Mouse (Mus musculus) CD4-positive naive resting alpha-beta T cell, adult 57 days (primary cell): ENCODE results near the gene Fibp. TPM values are rescaled to one million over a fixed set of nuclear protein-coding genes. Genes with fewer than 3 reads are reported as not detected.

ENCODE experiments used
- total RNA-seq: library from RNA; stranded (reverse); gene quantifications from one replicate; pipeline ENCODE4 v1.2.4, GENCODE M21; 2023

Fibp gene
- total RNA-seq, result 76.3 TPM

DNA sequence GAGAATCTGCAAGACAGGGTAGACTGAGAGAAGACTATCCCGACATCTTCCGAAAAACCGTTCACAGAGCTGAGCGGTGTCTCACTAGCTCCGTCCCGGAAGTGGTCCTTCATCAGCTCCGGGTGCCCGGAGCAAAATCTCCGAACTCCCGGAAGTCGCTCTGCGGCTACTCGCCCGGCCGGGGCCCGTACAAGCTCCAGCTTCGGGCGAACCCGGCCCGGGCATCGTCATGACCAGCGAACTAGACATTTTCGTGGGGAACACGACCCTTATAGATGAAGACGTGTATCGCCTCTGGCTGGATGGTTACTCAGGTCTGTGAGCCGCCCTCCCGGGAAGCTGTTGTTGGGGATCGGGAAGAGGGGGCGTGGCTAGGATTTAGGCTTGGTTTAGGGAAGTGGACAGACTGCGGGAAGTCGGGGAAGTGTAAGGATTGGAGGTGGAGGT is at the start of gene Fibp:
Gene Fibp (plus strand): TSS at position 151 of the 447 bp plus-strand sequence.

DNA sequence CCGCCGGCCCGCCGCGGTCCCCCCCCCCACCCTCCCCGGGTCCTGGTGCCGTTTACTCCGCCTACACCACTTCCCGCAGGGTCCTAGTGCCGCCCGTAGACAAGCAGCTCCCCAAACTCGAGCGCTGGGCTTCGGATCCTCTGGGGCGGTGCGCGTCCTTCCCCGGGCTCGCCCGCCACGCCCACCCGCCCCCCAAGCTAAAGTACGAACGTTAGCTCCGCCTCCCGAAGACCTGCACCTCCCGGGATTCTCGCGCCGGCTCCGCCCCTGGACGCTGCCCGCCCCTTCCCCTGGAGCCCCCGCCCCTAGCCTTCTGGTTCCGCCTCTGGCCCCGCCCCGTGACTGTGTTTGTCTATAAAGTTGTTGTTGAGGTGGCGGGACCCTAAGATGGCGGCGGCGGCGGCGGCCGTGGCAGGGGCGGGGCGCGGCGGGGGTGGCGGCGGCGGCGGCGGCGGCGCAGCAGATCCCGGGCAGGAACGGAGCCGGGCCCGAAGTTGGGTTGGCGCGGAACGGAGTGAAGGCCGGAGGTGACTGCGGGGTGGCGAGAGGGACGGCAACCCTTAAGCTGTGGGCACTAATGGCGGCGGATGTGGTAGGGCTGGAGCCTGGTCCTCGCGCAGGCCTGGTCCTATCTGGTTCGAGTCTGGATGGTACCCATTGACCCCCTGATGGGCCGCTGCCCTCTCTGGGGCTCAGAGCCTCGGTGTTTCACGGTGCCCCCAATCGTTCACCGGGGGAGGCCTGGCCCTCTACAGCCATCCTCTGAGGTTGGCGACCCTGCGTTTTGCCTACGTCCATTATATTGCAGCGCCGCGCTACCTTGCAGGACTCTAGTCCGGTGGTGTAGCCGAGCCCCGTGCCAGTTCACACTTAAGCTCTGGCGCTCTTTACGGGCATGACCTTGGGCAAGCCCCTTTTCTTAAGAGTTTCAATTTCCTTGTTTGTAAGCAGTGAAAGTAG is 35.4 kb upstream of the Fibp start, which contains the start of the genes Drap1 and AI837181:
Gene Drap1 (minus strand): TSS at position 198 of the 960 bp plus-strand sequence.
Gene AI837181 (plus strand): TSS at position 363 of the 960 bp plus-strand sequence.

DNA sequence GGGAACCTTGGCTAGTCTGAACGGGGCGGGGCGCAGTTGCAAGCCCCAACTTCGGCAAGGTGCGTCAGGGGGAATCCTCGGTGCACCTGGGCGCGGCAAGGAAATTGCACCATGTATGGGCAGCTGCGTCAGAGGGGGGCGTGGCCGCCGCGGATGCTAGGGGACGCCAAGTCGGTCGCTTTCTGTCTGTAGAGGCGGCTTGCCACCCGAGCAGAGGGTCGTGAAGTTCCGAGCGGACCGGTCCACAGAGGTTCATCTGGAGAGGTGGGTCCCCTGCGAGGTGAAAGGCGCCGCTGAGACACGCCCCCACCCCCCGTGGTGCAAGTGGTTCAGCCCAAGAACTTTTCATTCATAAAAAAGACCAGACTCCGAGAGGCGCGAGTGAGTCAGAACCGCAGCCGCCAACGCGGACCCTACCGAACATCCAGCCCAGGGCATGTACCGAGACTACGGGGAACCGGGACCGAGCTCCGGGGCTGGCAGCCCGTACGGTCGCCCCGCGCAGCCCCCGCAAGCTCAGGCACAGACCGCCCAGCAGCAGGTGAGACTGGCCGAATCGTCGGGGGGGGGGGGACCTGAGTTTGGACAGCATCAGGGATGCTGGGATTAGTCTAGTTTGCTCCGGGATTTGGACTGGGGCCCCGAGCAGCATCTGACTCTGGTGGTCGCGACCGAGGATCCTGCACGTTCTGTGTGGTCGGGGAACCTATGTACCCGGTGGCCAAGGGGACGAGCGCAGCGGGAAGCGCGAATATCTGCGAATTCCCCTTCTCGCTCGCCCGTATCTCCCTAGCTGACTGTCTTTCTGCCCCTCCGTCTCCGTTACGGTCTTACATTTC is 12.7 kb upstream of the Fibp start, which contains the start of gene Fosl1:
Gene Fosl1 (plus strand): TSS at position 33 of the 839 bp plus-strand sequence.

DNA sequence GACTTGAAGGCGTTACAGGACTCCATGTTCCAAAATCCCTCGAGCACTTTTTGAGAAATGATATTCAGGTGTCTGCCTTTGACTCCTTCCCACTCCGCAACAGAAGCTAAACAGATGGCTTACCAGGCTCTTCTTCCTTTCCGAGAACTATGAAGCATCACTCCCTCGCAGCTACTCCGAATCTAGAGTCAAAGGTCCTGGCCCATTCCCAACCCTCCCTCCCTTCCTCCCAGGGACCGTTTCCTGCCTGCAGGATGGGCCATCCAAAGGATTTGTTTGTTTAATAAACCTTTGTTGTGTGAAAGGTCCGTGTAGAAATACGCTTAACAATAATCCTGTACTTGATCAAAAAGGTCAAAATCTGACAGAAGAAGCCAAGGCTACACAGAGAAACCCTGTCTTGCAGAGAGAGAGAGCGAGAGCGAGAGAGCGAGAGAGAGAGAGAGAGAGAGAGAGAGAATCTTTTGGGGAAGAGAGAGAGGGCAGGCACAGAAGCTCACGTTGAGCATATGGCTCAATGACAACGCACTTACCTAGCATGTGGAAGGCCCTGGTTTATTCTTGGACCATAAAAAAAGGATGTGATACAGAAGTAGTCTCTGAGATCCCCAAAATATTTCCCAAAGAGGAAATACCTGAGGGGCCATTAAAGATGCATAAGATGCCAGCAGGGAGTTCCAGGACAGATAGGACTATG is 2.5 kb upstream of the Fibp start, which contains the start of gene Ccdc85b:
Gene Ccdc85b (minus strand): TSS at position 149 of the 697 bp plus-strand sequence.

DNA sequence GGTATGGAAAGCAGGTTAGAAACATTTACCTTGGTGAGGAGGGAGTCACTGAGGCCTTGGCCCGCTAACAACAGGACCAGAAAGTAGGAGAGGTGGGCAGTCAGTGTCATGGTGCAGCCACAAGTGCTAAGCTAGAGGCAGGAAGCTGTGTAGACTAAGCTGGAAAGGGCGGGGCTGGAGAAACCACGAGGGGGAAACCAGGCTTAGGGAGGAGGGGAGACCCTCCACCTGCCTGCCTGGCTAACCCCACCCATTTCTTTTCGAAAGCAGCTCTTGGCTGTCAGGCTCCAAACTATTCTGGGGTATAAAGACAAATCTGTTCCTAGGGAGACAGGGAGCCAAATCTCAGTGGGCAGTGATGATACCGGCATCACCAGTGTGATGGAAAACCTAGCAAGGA is 8.0 kb downstream of the Fibp start, which contains the start of gene Ctsw:
Gene Ctsw (minus strand): TSS at position 134 of the 400 bp plus-strand sequence.

DNA sequence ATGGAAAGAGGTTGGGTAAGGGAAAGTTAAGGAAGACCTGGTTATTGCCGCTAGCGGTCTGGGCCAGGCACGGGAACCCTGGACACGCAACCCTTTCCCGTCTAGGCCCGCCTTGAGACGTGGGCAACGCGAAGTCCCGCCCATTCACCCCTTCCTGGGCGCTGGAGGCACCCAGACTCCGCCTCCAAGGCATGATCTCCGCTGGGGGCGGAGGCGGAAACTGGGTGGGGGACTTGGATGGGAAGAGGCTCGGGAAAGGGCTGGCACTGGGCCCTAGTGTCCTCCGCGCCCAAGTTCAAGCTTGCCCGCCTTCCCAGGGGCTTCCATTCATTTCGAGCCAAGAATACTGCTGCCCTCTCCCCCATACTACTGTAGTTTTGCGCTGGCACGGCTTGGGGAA is 13.3 kb downstream of the Fibp start, which contains the start of gene Efemp2:
Gene Efemp2 (plus strand): TSS at position 235 of the 400 bp plus-strand sequence.

DNA sequence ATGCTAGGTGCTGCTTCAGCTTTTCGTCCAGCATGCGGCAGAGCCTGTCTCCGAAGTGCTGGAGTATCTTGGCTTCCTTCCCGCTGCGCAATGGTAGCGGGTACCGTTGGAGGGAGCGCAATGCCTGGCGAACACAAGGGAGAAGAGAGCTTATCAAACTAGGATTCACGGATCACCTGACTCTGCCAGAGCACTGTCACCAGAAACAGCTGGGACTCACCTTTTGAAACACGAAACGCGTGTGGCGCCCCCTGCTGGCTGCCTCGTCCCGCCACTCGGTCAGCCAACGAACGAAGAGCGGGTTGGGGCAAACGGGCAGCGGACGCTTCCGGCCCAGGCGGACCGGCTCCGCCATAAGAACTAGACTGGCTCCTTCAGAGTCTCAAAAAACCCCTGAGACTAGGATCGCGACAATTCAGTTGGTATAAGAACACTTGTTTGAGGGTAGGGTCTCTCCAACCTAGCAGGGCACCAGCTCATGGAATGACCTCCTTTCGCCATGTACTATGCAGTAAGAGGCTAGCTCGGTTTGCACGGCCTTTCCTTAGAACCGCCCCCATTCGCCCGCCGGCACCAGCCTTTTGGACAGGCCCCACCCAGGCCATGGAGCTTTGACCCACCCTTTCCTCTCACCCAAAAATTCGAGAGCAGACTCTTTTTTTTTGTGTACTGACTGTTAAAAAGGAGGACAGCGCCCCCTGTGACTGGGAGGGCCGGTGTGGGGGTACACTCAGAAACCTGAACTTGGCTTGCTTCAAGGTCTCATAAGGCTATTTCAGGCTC is 27.5 kb downstream of the Fibp start, which contains the start of gene Mus81:
Gene Mus81 (minus strand): TSS at position 635 of the 783 bp plus-strand sequence.

GRCm38 (mm10) chr19:5490313-5490897 is 30.0 kb downstream of the Fibp start, which contains the start of gene Cfl1:
Cfl1 (plus strand) TSS chr19:5490455.

DNA sequence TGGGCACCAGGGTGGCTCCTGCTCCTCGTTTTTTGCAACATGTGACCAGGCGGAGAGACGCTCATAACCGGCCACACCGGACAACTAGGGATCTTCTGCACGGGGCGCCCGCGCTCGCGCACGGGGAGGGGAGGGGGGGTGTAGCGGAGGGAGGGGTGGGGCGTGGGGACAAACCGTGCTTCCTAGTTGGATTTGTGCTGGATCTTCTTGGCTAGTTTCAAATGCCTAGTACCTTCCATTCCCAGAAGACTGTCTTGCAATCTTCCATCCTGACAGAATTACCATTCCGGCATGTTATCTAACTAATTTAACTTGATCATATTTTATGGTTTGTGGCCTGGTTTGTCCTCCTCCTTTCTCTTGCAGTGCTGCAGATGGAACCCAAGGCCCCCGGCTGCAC is 43.3 kb downstream of the Fibp start, which contains the start of gene 1700020D05Rik:
Gene 1700020D05Rik (minus strand): TSS at position 101 of the 400 bp plus-strand sequence.

DNA sequence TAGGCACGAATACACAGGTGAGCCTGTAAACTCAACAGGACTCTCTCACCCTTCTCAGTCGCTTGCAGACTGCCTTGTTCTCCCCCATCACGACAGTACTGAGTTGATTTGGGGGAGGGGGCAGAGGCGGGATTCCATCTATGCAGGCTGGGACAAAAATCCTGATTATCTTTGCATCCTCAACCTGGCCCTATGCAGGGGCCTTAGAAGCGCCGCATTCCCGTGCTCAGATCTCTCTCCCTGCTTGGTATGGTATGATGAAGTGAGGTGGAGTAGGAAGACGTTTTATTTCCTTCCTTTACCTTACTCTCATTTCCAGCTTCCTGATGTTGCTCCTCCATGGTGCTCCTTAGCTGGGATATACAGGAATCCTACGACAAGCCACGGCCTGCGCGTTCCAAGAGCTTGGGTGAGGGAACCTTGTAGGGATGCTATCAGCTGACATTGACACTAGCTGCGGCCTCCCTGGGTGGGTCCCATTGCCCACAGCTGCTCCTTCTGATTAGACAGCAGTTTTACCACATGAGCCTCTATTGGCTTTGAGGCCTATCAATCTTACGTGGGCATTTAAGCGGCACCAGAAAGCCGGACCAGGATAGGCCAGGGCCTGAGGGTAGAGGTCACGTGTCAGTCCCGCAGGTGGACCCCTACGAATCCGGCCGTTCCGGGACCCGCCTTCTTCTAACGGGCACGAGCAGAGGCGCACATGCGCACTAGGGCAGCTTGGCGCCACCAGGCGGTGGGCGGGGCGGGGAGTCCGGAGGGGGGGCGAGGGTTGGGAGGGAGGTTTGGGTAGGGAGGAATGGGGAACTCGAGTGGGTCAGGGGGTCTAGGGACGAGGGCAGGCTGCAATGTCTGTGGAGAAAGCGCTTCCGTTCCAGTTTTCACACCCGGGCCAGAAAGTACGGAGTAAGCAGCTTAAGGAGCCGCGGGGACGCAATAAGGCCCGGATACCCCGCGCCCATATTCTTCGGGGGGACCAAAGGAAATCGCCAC is 49.9 kb downstream of the Fibp start, which contains the start of gene Snx32:
Gene Snx32 (minus strand): TSS at position 508 of the 996 bp plus-strand sequence.

Other genes with a start within 250 kb of the Fibp start
- gene Pacs1, start 187.5 kb upstream of the Fibp start, total RNA-seq, result 132 TPM
- 247 TPM for gene Sf3b2, start 165.2 kb upstream of the Fibp start, total RNA-seq
- not detected for gene Gal3st3, start 162.3 kb upstream of the Fibp start, total RNA-seq
- not detected for gene Catsper1, start 124.9 kb upstream of the Fibp start, total RNA-seq
- gene Cst6, start 111.0 kb upstream of the Fibp start, total RNA-seq, result not detected
- gene Eif1ad, start 93.9 kb upstream of the Fibp start, total RNA-seq, result 41.9 TPM
- gene Banf1, start 93.4 kb upstream of the Fibp start, total RNA-seq, result 106 TPM
- gene Sart1, start 71.9 kb upstream of the Fibp start, total RNA-seq, result 200 TPM
- 1.4 TPM for gene Tsga10ip, start 58.1 kb upstream of the Fibp start, total RNA-seq
- gene Drap1, start 35.6 kb upstream of the Fibp start, total RNA-seq, result 174 TPM
- 61.4 TPM for gene AI837181, start 35.5 kb upstream of the Fibp start, total RNA-seq
- 0.71 TPM for gene Fosl1, start 13.1 kb upstream of the Fibp start, total RNA-seq
- 7.5 TPM for gene Ccdc85b, start 2.7 kb upstream of the Fibp start, total RNA-seq
- 54.6 TPM for gene Ctsw, start 7.9 kb downstream of the Fibp start, total RNA-seq
- 1.6 TPM for gene Efemp2, start 13.3 kb downstream of the Fibp start, total RNA-seq
- 47.9 TPM for gene Mus81, start 27.8 kb downstream of the Fibp start, total RNA-seq
- 1,409 TPM for gene Cfl1, start 29.8 kb downstream of the Fibp start, total RNA-seq
- 1.4 TPM for gene 1700020D05Rik, start 43.2 kb downstream of the Fibp start, total RNA-seq
- gene Snx32, start 49.9 kb downstream of the Fibp start, total RNA-seq, result 6.6 TPM
- not detected for gene Ovol1, start 100.0 kb downstream of the Fibp start, total RNA-seq
- gene Ap5b1, start 107.4 kb downstream of the Fibp start, total RNA-seq, result 24.4 TPM
- gene Rnaseh2c, start 141.3 kb downstream of the Fibp start, total RNA-seq, result 97.8 TPM
- gene Kat5, start 149.6 kb downstream of the Fibp start, total RNA-seq, result 120 TPM
- 154 TPM for gene Rela, start 176.9 kb downstream of the Fibp start, total RNA-seq
- 202 TPM for gene Sipa1, start 203.1 kb downstream of the Fibp start, total RNA-seq
- gene Map3k11, start 228.1 kb downstream of the Fibp start, total RNA-seq, result 51.2 TPM
- 191 TPM for gene Pcnx3, start 228.3 kb downstream of the Fibp start, total RNA-seq
- not detected for gene Kcnk7, start 243.8 kb downstream of the Fibp start, total RNA-seq